Mouse (Mus musculus) liver, adult 2 months (tissue): ENCODE measurements around the gene Enox1.

Experiments
- CTCF ChIP-seq: fragments of 200-500 bp; IDR thresholded peaks from 2 replicates; pipeline ENCODE4 v1.5.1; 2011; ENCODE audit warnings: low read depth, low read length, control low read depth
- POLR2A ChIP-seq: fragments of 200-500 bp; IDR thresholded peaks from 2 replicates; pipeline ENCODE4 v1.6.1; 2011; ENCODE audit warnings: low read length, control low read depth; ENCODE audit not compliant: insufficient read depth; ENCODE audit errors: extremely low read depth

DNA sequence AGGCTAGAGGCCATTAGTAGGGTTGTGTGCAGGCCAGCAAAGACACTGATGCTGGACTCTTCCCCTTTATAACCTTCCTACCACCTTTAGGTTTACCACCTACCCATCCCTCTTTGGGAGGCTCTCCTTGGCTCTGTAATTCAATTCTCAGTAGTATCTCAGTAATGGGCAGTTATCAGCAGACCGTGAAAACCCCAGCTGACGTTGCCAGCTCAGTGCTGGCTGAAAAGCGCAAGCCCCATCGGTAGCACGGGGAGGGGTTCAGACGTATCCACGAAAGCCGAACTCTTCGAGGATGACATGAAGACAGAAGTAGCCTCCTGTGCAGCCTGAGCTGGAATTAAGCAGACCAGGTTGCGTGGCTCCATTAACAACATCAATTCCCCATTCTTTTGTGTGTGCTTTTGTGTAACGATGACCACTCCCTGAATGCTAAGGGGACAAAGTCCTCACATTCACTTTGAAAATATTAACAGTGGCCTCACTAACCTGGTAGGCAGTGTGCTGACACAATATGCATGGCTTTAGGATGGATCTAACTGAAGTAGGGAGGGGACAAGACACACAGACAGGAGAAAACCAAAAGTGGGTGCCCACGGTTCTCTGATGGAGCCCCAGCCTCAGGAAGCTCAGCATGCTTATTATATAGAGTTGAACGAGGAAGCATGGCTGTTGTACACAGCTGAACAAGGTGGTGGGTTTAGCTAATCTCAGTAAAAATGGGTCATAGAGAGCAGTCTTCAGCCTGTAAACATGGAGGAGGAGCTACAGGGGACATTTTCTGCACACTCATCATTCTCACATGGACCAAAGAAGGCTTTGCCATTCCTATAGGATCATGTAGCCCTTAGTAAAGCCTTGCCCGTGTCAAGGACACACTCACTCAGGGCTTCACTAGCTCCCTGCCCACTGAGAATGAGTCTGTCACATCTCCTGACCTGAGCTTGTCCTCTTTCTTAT, 439.9 kb downstream of the Enox1 start:
- TF ChIP-seq CTCF, result no peak
- TF ChIP-seq POLR2A, result no peak
